Mouse (Mus musculus): ENCODE measurements around the gene Kat2b. TPM values are rescaled to one million over a fixed set of nuclear protein-coding genes. Genes with fewer than 3 reads are reported as not detected.
"Not testable (repeated sequence)": the region's sequence is repeated elsewhere in the genome, so short reads cannot be mapped to it uniquely, and the experiment has no call there.

Kat2b gene
- polyA plus RNA-seq, 1 experiment from 2014 or later = 11.0 TPM

DNA sequence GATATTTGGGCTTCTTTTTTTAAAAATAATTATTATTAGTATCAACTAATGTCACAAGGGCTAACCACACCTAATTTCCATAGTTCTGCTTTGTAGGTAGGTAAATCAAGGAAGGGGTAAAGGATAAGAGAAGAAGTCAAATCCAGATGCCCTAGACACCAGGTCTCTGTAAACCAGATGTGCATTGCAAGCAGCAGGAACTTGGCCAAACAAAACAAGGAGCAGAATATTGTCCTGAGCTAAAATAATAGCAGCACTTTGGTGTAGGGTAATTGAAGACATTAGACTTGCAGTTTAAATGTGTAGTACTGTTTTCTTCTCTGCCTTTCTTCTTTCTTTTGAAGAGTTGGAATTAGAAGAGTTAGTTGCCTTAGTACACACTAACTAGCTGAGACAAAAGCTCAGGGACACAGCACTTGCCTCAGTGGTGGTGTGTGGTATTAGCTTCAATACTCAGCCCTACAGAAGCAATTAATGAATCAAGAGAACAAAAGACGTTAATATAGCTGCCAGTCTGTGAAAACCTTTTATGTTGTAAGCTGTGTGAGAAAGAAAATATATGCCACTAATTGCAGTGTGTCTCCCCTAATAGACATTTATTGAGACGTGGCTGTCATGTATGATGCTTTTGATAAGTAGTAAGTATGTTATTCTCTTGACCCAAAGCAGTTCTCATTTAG is 98.2 kb downstream of the Kat2b start:
- Histone ChIP-seq H3K4me3 (ENCODE audit: low read depth, low read length) (no peak overlapping the region), H3K4me2 (no peak overlapping the region), H3K36me3 (ENCODE audit: control insufficient read depth, insufficient read depth, low read length) (peaks cover 4% of the 10 kb centered on the region), H3K9ac (ENCODE audit: low read depth, low read length) (no peak overlapping the region), H3K27ac (ENCODE audit: low read depth, low read length) (no peak overlapping the region), H3K27me3 (ENCODE audit: control insufficient read depth, insufficient read depth, low read length) (no peaks in the 10 kb centered on the region), H3K9me3 (replicated peaks; ENCODE audit: control insufficient read depth, low read length) (no peaks in the 10 kb centered on the region), H3K4me1 (ENCODE audit: control insufficient read depth, insufficient read depth, low read length) (0 out of 2 replicates have a peak, but pooled peaks cover 3% of the 10 kb centered on the region)
- WGBS (ENCODE audit: insufficient replicate concordance) = 84% methylated on average over 2 of the region's 2 CpGs
- no peak for ATAC-seq (replicated peaks; ENCODE audit: insufficient number of reproducible peaks, low FRiP score, low TSS enrichment)

DNA sequence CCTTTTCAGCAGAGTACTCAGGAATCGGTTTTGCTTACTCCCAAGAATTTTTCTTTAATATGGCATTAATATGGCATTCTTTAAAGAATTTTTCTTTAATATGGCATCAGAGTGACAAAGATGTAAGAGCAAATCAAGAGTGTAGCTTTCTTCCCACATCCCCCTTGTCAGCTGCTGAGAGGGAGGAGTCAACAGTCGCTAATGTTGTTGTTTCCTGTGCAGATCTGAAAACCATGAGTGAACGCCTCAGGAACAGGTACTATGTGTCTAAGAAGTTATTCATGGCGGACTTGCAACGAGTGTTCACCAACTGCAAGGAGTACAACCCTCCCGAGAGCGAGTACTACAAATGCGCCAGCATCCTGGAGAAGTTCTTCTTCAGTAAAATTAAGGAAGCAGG is 103.8 kb downstream of the Kat2b start:
- Histone ChIP-seq H3K27ac (ENCODE audit: low read depth, low read length) (no peak overlapping the region), H3K4me2 (no peak overlapping the region), H3K36me3 (ENCODE audit: control insufficient read depth, insufficient read depth, low read length) (peaks cover 8% of the 10 kb centered on the region), H3K4me1 (ENCODE audit: control insufficient read depth, insufficient read depth, low read length) (no peaks in the 10 kb centered on the region), H3K9ac (ENCODE audit: low read depth, low read length) (no peak overlapping the region), H3K27me3 (ENCODE audit: control insufficient read depth, insufficient read depth, low read length) (no peaks in the 10 kb centered on the region), H3K4me3 (ENCODE audit: low read depth, low read length) (no peak overlapping the region), H3K9me3 (replicated peaks; ENCODE audit: control insufficient read depth, low read length) (no peaks in the 10 kb centered on the region)
- ATAC-seq (replicated peaks; ENCODE audit: insufficient number of reproducible peaks, low FRiP score, low TSS enrichment) = no peak
- WGBS (ENCODE audit: insufficient replicate concordance) = 88% methylated on average over 8 of the region's 8 CpGs

DNA sequence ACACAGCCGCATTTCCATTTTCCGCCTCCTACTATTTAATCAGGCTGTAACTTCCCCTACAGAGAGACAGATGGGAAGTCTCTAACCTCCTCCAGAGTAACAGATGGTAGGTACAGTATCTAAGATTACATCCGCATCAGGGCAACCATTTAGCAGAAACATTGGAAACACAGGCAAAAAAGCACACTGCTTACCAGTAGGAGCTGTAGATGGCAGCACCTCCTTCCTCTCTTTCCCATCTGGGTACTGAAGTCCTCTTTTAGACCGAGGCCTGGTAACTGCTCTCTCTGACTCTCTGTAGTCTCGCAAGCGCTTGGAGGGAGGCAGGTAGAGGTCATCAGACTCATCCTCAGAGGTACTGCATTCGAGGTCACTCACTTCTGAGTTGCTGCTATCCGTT is 112.1 kb downstream of the Kat2b start:
- no peaks in the 10 kb centered on the region for H3K9me3 ChIP-seq (replicated peaks; ENCODE audit: control insufficient read depth, low read length)
- H3K4me2 ChIP-seq = no peak overlapping the region
- peaks cover 8% of the 10 kb centered on the region for H3K36me3 ChIP-seq (ENCODE audit: control insufficient read depth, insufficient read depth, low read length)
- no peaks in the 10 kb centered on the region for H3K27me3 ChIP-seq (ENCODE audit: control insufficient read depth, insufficient read depth, low read length)
- H3K9ac ChIP-seq (ENCODE audit: low read depth, low read length) = no peak overlapping the region
- H3K4me1 ChIP-seq (ENCODE audit: control insufficient read depth, insufficient read depth, low read length) = no peaks in the 10 kb centered on the region
- no peak overlapping the region for H3K4me3 ChIP-seq (ENCODE audit: low read depth, low read length)
- WGBS (ENCODE audit: insufficient replicate concordance) = 86% methylated on average over 8 of the region's 8 CpGs
- ATAC-seq (replicated peaks; ENCODE audit: insufficient number of reproducible peaks, low FRiP score, low TSS enrichment) = no peak
- no peak overlapping the region for H3K27ac ChIP-seq (ENCODE audit: low read depth, low read length)

DNA sequence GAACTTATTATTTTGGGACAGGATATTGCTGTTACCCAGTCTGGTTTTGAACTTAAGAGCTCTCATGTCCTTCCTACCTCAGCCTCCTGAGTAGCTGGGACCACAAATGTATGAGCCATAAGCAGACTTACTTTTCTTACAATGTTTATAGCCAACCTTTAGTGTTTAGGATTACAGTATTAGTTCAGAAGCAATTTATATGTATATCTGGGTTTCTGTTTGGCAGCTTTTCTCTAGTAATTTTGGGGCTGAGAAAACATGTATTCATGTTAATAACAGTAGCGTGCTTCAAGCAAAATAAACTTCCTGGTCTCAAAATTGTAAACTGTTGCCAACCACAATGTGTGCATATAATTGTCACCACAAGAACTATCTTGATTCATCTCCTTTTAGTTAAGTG is 121.7 kb downstream of the Kat2b start:
- Histone ChIP-seq H3K9ac (ENCODE audit: low read depth, low read length) (peak overlapping the region; percentile 81), H3K4me2 (peak overlapping the region; percentile 84), H3K4me3 (ENCODE audit: low read depth, low read length) (peak overlapping the region; percentile 69), H3K9me3 (replicated peaks; ENCODE audit: control insufficient read depth, low read length) (no peaks in the 10 kb centered on the region), H3K4me1 (ENCODE audit: control insufficient read depth, insufficient read depth, low read length) (peaks cover 3% of the 10 kb centered on the region; the same call in 1 of the 2 replicates), H3K36me3 (ENCODE audit: control insufficient read depth, insufficient read depth, low read length) (peaks cover 11% of the 10 kb centered on the region), H3K27me3 (ENCODE audit: control insufficient read depth, insufficient read depth, low read length) (no peaks in the 10 kb centered on the region), H3K27ac (ENCODE audit: low read depth, low read length) (no peak overlapping the region)
- WGBS (ENCODE audit: insufficient replicate concordance) = 14% methylated on average over 1 of the region's 1 CpGs
- no peak for ATAC-seq (replicated peaks; ENCODE audit: insufficient number of reproducible peaks, low FRiP score, low TSS enrichment)

DNA sequence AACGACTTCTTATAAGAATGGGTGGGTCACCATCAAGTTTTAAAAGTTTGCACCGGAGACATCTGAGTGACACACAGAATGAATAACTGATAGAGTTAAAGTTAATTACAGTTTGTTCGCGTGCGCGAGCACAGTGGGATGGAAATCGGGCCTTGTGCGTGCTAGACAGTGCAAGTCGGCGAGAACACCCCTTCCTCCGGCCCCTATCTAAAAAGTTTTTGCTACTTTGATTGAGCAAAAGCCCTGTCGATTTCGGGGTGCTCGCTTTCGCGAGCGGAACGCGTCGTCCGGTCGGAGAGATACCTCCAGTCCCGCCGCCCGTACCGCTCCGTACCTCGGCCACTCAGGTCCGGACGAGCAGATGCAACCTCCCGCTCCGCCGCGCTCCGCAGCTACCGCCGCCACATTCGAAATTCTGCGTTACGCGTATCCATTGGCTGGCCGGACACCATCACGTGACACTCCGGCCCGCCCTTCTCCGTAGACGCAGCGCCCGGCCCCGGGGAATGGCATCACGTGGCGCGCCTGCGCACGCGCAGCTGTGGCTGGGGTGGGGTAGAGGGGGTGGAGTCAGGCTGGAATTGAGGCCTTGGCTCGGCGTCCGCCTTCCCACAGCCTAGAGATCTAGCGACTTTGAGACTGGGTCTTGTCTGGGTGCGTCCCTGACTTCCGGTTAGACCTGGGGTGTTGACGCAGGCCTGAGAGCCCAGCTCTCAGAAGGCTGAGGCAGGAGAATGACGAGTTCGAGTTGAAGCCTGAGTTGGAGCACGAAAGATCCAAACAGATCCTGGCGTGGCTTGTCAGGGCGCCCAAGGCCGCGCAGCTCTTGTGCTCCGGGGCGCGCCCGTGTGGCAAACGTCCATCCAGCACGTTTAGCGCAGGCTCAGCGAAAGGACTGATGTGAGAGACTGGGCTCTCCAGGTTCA is 122.5 kb downstream of the Kat2b start, which contains the start of gene Sgo1:
Sgo1 (minus strand) TSS at position 457 of the 926 bp plus-strand sequence.
- Histone ChIP-seq H3K36me3 (ENCODE audit: control insufficient read depth, insufficient read depth, low read length) (peaks cover 9% of the 10 kb centered on the region), H3K4me1 (ENCODE audit: control insufficient read depth, insufficient read depth, low read length) (peaks cover 3% of the 10 kb centered on the region; the same call in 1 of the 2 replicates), H3K27me3 (ENCODE audit: control insufficient read depth, insufficient read depth, low read length) (no peaks in the 10 kb centered on the region), H3K9me3 (replicated peaks; ENCODE audit: control insufficient read depth, low read length) (no peaks in the 10 kb centered on the region), H3K27ac (ENCODE audit: low read depth, low read length) (peak within 1 kb of the TSS; percentile 98), H3K4me2 (peak within 1 kb of the TSS; percentile 84), H3K4me3 (ENCODE audit: low read depth, low read length) (peak within 1 kb of the TSS; percentile 69), H3K9ac (ENCODE audit: low read depth, low read length) (peak within 1 kb of the TSS; percentile 87)
- under 1% methylated on average over 78 of the region's 78 CpGs for WGBS (ENCODE audit: insufficient replicate concordance)
- peak; percentile 100 for ATAC-seq (replicated peaks; ENCODE audit: insufficient number of reproducible peaks, low FRiP score, low TSS enrichment)

DNA sequence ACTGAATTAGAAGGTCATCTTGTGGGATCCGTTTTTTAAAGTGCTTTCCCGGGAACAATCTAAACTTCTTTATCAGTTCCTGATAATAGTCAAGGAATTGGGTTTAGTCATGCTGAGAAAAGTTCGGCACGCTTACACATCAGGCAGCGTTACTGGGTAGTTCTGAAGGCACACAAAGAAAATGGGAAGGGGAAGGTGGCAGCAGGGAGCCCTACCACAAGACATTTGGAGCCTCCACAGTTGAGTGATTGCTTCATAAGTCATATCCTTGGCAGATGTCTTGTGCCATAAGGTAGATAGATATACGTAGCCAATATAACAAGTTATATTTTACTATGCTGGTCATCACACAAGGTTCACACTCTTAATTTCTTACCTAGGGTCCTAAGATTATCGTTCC is 123.3 kb downstream of the Kat2b start:
- no peak for ATAC-seq (replicated peaks; ENCODE audit: insufficient number of reproducible peaks, low FRiP score, low TSS enrichment)
- Histone ChIP-seq H3K4me2 (peak overlapping the region; percentile 84), H3K4me3 (ENCODE audit: low read depth, low read length) (peak overlapping the region; percentile 69), H3K9me3 (replicated peaks; ENCODE audit: control insufficient read depth, low read length) (no peaks in the 10 kb centered on the region), H3K27me3 (ENCODE audit: control insufficient read depth, insufficient read depth, low read length) (no peaks in the 10 kb centered on the region), H3K9ac (ENCODE audit: low read depth, low read length) (peak overlapping the region; percentile 87), H3K27ac (ENCODE audit: low read depth, low read length) (peak overlapping the region; percentile 98), H3K36me3 (ENCODE audit: control insufficient read depth, insufficient read depth, low read length) (peaks cover 5% of the 10 kb centered on the region), H3K4me1 (ENCODE audit: control insufficient read depth, insufficient read depth, low read length) (peaks cover 3% of the 10 kb centered on the region; the same call in 1 of the 2 replicates)
- WGBS (ENCODE audit: insufficient replicate concordance) = 20% methylated on average over 7 of the region's 7 CpGs

DNA sequence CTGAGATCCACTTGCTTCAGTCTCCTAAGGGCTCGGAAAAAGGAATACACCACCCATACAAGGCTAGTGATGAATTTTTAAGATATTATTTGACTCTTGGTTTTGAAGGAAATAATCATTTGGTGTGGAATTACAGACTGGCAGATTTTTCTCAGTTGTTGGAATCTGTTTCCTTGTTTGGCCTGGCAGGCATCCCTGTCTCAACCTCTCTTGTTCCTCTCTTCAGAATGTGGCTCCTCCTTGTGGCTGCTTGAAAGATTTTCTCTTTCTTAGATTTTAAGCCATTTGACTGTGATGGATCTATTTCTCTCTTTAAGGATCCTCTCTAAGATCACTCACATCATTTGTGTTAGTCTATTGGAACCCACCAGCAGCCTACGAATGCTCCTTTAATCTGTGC is 127.4 kb downstream of the Kat2b start:
- Histone ChIP-seq H3K4me3 (ENCODE audit: low read depth, low read length) (no peak overlapping the region), H3K4me1 (ENCODE audit: control insufficient read depth, insufficient read depth, low read length) (peaks cover 3% of the 10 kb centered on the region; the same call in 1 of the 2 replicates), H3K27me3 (ENCODE audit: control insufficient read depth, insufficient read depth, low read length) (no peaks in the 10 kb centered on the region), H3K36me3 (ENCODE audit: control insufficient read depth, insufficient read depth, low read length) (no peaks in the 10 kb centered on the region), H3K9ac (ENCODE audit: low read depth, low read length) (no peak overlapping the region), H3K27ac (ENCODE audit: low read depth, low read length) (no peak overlapping the region), H3K4me2 (no peak overlapping the region), H3K9me3 (replicated peaks; ENCODE audit: control insufficient read depth, low read length) (no peaks in the 10 kb centered on the region)
- no peak for ATAC-seq (replicated peaks; ENCODE audit: insufficient number of reproducible peaks, low FRiP score, low TSS enrichment)
- 68% methylated on average over 2 of the region's 2 CpGs for WGBS (ENCODE audit: insufficient replicate concordance)

DNA sequence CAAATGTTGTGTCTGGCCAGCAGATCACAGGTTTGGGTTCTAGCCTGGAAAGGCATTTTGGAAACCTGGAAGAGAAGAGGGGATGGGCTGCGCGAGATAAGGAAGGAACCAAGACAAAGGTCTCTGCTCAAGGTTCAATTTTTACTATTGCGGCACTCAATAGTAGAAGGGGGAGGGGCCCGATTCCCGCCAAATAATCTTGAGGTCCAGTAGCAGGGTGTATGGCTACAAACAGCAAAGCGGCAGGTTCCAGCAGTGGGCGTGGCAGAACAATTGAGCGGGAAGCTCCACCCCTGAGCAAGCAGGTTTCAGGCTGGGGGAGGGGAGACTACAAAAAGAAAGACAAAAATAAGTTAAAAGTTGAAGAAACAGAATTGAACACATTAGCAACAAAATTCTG is 130.9 kb downstream of the Kat2b start:
- not testable (repeated sequence) for H3K4me3 ChIP-seq (ENCODE audit: low read depth, low read length); H3K9ac ChIP-seq (ENCODE audit: low read depth, low read length); H3K27me3 ChIP-seq (ENCODE audit: control insufficient read depth, insufficient read depth, low read length); H3K4me2 ChIP-seq; ATAC-seq (replicated peaks; ENCODE audit: insufficient number of reproducible peaks, low FRiP score, low TSS enrichment); H3K9me3 ChIP-seq (replicated peaks; ENCODE audit: control insufficient read depth, low read length); H3K27ac ChIP-seq (ENCODE audit: low read depth, low read length); H3K36me3 ChIP-seq (ENCODE audit: control insufficient read depth, insufficient read depth, low read length); H3K4me1 ChIP-seq (ENCODE audit: control insufficient read depth, insufficient read depth, low read length)
- WGBS (ENCODE audit: insufficient replicate concordance) = 81% methylated on average over 8 of the region's 8 CpGs
